Mouse (Mus musculus): Measurements from ENCODE around the gene Theg. TPM values are rescaled to one million over a fixed set of nuclear protein-coding genes. Genes with fewer than 3 reads are reported as not detected.

Theg gene
- polyA plus RNA-seq, 1 experiment from 2014 or later, result not detected

- Histone ChIP-seq H3K27me3 (peaks cover 7% of the 10 kb centered on the region; the same call in 1 of the 2 replicates), H3K9ac (no peak overlapping the region), H3K4me2 (replicated peaks) (no peak overlapping the region), H3K36me3 (no peaks in the 10 kb centered on the region), H3K9me3 (replicated peaks) (peaks cover 3% of the 10 kb centered on the region; the same call in 1 of the 2 replicates), H3K27ac (no peak overlapping the region), H3K4me1 (no peaks in the 10 kb centered on the region), H3K4me3 (no peak overlapping the region)
- ATAC-seq (ENCODE audit: low FRiP score), result no peak
- WGBS, result 90% methylated on average over 6 of the region's 6 CpGs
Observed at GRCm38 (mm10) chr10:79574796-79575195, 12.3 kb downstream of the Theg start.

- ATAC-seq (ENCODE audit: low FRiP score), result no peak
- 83% methylated on average over 8 of the region's 8 CpGs for WGBS
- Histone ChIP-seq H3K4me3 (no peak overlapping the region), H3K36me3 (no peaks in the 10 kb centered on the region), H3K27me3 (0 out of 2 replicates have a peak, but pooled peaks cover 5% of the 10 kb centered on the region), H3K27ac (no peak overlapping the region), H3K4me1 (no peaks in the 10 kb centered on the region), H3K4me2 (replicated peaks) (no peak overlapping the region), H3K9me3 (replicated peaks) (peaks cover 3% of the 10 kb centered on the region; the same call in 1 of the 2 replicates), H3K9ac (no peak overlapping the region)
Observed at GRCm38 (mm10) chr10:79574350-79574749, 12.8 kb downstream of the Theg start.

GRCm38 (mm10) chr10:79573611-79574010 lies 13.5 kb downstream of the Theg start:
- Histone ChIP-seq H3K36me3 (no peaks in the 10 kb centered on the region), H3K27me3 (no peaks in the 10 kb centered on the region), H3K9me3 (replicated peaks) (peaks cover 3% of the 10 kb centered on the region; the same call in 1 of the 2 replicates), H3K27ac (no peak overlapping the region), H3K9ac (no peak overlapping the region), H3K4me1 (no peaks in the 10 kb centered on the region), H3K4me3 (no peak overlapping the region), H3K4me2 (replicated peaks) (no peak overlapping the region)
- 88% methylated on average over 6 of the region's 6 CpGs for WGBS
- no peak for ATAC-seq (ENCODE audit: low FRiP score)

GRCm38 (mm10) chr10:79571314-79571713 lies 15.8 kb downstream of the Theg start:
- H3K4me2 ChIP-seq (replicated peaks), result no peak overlapping the region
- H3K36me3 ChIP-seq, result no peaks in the 10 kb centered on the region
- no peak overlapping the region for H3K27ac ChIP-seq
- H3K4me3 ChIP-seq, result no peak overlapping the region
- H3K27me3 ChIP-seq, result no peaks in the 10 kb centered on the region
- H3K9me3 ChIP-seq (replicated peaks), result no peaks in the 10 kb centered on the region
- H3K9ac ChIP-seq, result no peak overlapping the region
- no peak for ATAC-seq (ENCODE audit: low FRiP score)
- WGBS, result 93% methylated on average over 2 of the region's 2 CpGs
- H3K4me1 ChIP-seq, result no peaks in the 10 kb centered on the region

GRCm38 (mm10) chr10:79569921-79570320 lies 17.2 kb downstream of the Theg start:
- no peaks in the 10 kb centered on the region for H3K36me3 ChIP-seq
- H3K9me3 ChIP-seq (replicated peaks), result no peaks in the 10 kb centered on the region
- no peaks in the 10 kb centered on the region for H3K27me3 ChIP-seq
- no peak overlapping the region for H3K4me2 ChIP-seq (replicated peaks)
- H3K27ac ChIP-seq, result no peak overlapping the region
- no peak overlapping the region for H3K4me3 ChIP-seq
- WGBS, result 89% methylated on average over 5 of the region's 5 CpGs
- H3K4me1 ChIP-seq, result no peaks in the 10 kb centered on the region
- no peak overlapping the region for H3K9ac ChIP-seq
- ATAC-seq (ENCODE audit: low FRiP score), result no peak

- Histone ChIP-seq H3K4me1 (peaks cover 6% of the 10 kb centered on the region), H3K4me3 (no peak overlapping the region), H3K4me2 (replicated peaks) (no peak overlapping the region), H3K9me3 (replicated peaks) (no peaks in the 10 kb centered on the region), H3K27ac (no peak overlapping the region), H3K36me3 (no peaks in the 10 kb centered on the region), H3K27me3 (no peaks in the 10 kb centered on the region; the same call in 1 of the 2 replicates), H3K9ac (no peak overlapping the region)
- ATAC-seq (ENCODE audit: low FRiP score), result no peak
- 85% methylated on average over 2 of the region's 2 CpGs for WGBS
Observed at GRCm38 (mm10) chr10:79559716-79560115, 27.4 kb downstream of the Theg start.

GRCm38 (mm10) chr10:79557496-79557895 lies 29.6 kb downstream of the Theg start:
- WGBS, result 96% methylated on average over 5 of the region's 5 CpGs
- Histone ChIP-seq H3K27me3 (no peaks in the 10 kb centered on the region; the same call in 1 of the 2 replicates), H3K4me3 (no peak overlapping the region), H3K27ac (no peak overlapping the region), H3K4me2 (replicated peaks) (no peak overlapping the region), H3K9me3 (replicated peaks) (no peaks in the 10 kb centered on the region), H3K36me3 (no peaks in the 10 kb centered on the region), H3K4me1 (peaks cover 23% of the 10 kb centered on the region), H3K9ac (no peak overlapping the region)
- no peak for ATAC-seq (ENCODE audit: low FRiP score)

- 91% methylated on average over 5 of the region's 5 CpGs for WGBS
- ATAC-seq (ENCODE audit: low FRiP score), result no peak
Observed at GRCm38 (mm10) chr10:79556951-79557350, 30.2 kb downstream of the Theg start.

GRCm38 (mm10) chr10:79555238-79555724 lies 31.9 kb downstream of the Theg start:
- Histone ChIP-seq H3K4me3 (peak overlapping the region; percentile 93), H3K4me1 (peaks cover 25% of the 10 kb centered on the region), H3K9me3 (replicated peaks) (no peaks in the 10 kb centered on the region), H3K9ac (peak overlapping the region; percentile 96), H3K27ac (no peak overlapping the region), H3K4me2 (replicated peaks) (peak overlapping the region; percentile 72), H3K27me3 (no peaks in the 10 kb centered on the region; the same call in 1 of the 2 replicates), H3K36me3 (0 out of 2 replicates have a peak, but pooled peaks cover under 1% of the 10 kb centered on the region)
- peak; percentile 59 for ATAC-seq (ENCODE audit: low FRiP score)
- WGBS, result 25% methylated on average over 7 of the region's 7 CpGs

More at GRCm38 (mm10) chr10:79556951-79557350, 30.2 kb downstream of the Theg start:
- Histone ChIP-seq H3K27ac (no peak overlapping the region), H3K4me2 (replicated peaks) (no peak overlapping the region), H3K4me3 (no peak overlapping the region), H3K4me1 (peaks cover 25% of the 10 kb centered on the region), H3K27me3 (no peaks in the 10 kb centered on the region; the same call in 1 of the 2 replicates), H3K36me3 (no peaks in the 10 kb centered on the region), H3K9me3 (replicated peaks) (no peaks in the 10 kb centered on the region), H3K9ac (no peak overlapping the region)

- Histone ChIP-seq H3K9me3 (replicated peaks) (no peaks in the 10 kb centered on the region), H3K4me3 (peak within 1 kb of the TSS; percentile 93), H3K9ac (peak within 1 kb of the TSS; percentile 96), H3K36me3 (peaks cover 8% of the 10 kb centered on the region), H3K27me3 (no peaks in the 10 kb centered on the region; the same call in 1 of the 2 replicates), H3K4me1 (peaks cover 25% of the 10 kb centered on the region), H3K27ac (peak within 1 kb of the TSS; percentile 71), H3K4me2 (replicated peaks) (peak within 1 kb of the TSS; percentile 72)
- ATAC-seq (ENCODE audit: low FRiP score), result peak; percentile 90
- WGBS, result under 1% methylated on average over 93 of the region's 108 CpGs
Observed at GRCm38 (mm10) chr10:79554330-79555237, 32.5 kb downstream of the Theg start, which contains the start of gene Mier2. Gene Mier2 (minus strand): TSS chr10:79555199.

- H3K27ac ChIP-seq, result no peak overlapping the region
Observed at GRCm38 (mm10) chr10:79553691-79554090, 33.4 kb downstream of the Theg start.

GRCm38 (mm10) chr10:79553176-79553575 lies 34.0 kb downstream of the Theg start:
- no peak overlapping the region for H3K27ac ChIP-seq
- H3K9ac ChIP-seq, result peak overlapping the region; percentile 96; the same call in 1 of the 2 replicates
- H3K4me3 ChIP-seq, result no peak overlapping the region; the same call in 1 of the 2 replicates
- H3K9me3 ChIP-seq (replicated peaks), result no peaks in the 10 kb centered on the region
- peak overlapping the region; percentile 72 for H3K4me2 ChIP-seq (replicated peaks)
- 91% methylated on average over 6 of the region's 6 CpGs for whole genome bisulfite sequencing
- H3K27me3 ChIP-seq, result no peaks in the 10 kb centered on the region; the same call in 1 of the 2 replicates
- no peak for ATAC-seq (ENCODE audit: low FRiP score)
- H3K4me1 ChIP-seq, result peaks cover 25% of the 10 kb centered on the region
- peaks cover 22% of the 10 kb centered on the region for H3K36me3 ChIP-seq

More at GRCm38 (mm10) chr10:79553691-79554090, 33.4 kb downstream of the Theg start:
- peak overlapping the region; percentile 93 for H3K4me3 ChIP-seq
- H3K27me3 ChIP-seq, result no peaks in the 10 kb centered on the region; the same call in 1 of the 2 replicates
- peak overlapping the region; percentile 72 for H3K4me2 ChIP-seq (replicated peaks)
- ATAC-seq (ENCODE audit: low FRiP score), result no peak
- peaks cover 16% of the 10 kb centered on the region for H3K36me3 ChIP-seq
- H3K9ac ChIP-seq, result peak overlapping the region; percentile 96
- WGBS, result 27% methylated on average over 10 of the region's 10 CpGs
- no peaks in the 10 kb centered on the region for H3K9me3 ChIP-seq (replicated peaks)
- H3K4me1 ChIP-seq, result peaks cover 25% of the 10 kb centered on the region
